Comparison of ENCODE assay signal across 17 mouse cellular contexts in genomic region chr5:144189327-144189726, GRCm38 (mm10). TPM values are rescaled to one million over a fixed set of nuclear protein-coding genes. Genes with fewer than 3 reads are reported as not detected.
A peak's percentile ranks its signal among the peaks of the same experiment; 100 is the strongest.
DNase-seq lines count a peak whose midpoint lies in the region; ATAC-seq lines count a peak whose summit lies in the region.
"Had no signal": no experiment of that assay in that cellular context is flagged by ENCODE, and none has a peak within 500 bp of the region (broad histone marks: within the 10 kb centered on the region; RNA-seq: fewer than 3 reads in every experiment).

No protein-coding gene starts in this region.

- DNase-seq in heart, adult 18-20 months: no peak
- no peak for DNase-seq in liver, embryonic 11.5 days (ENCODE audit: low spot score)
- DNase-seq in liver: no peak
- DNase-seq in urinary bladder, postnatal 36 days (ENCODE audit: low spot score in 2 of 2): no peak
- DNase-seq: cerebellum, adult 9-10 months; gastrocnemius, postnatal 10 days; right cerebral cortex, postnatal 14 days had no signal

- H3K4me2 ChIP-seq in heart, embryonic 15.5 days: peak overlapping the region; percentile 66
- peak overlapping the region; percentile 66 for H3K4me2 ChIP-seq in liver, embryonic 11.5 days
- no peak overlapping the region for H3K4me2 ChIP-seq in intestine, embryonic 16.5 days (ENCODE audit: low read depth, low read length)
- no peak overlapping the region for H3K4me2 ChIP-seq in stomach, embryonic 16.5 days (ENCODE audit: low read depth, low read length)

- no peak overlapping the region for H3K27ac ChIP-seq in heart, embryonic 15.5 days
- H3K27ac ChIP-seq in liver, embryonic 11.5 days (ENCODE audit: low read depth, low read length): no peak overlapping the region
- peak overlapping the region; percentile 15; the same call in 1 of the 2 replicates for H3K27ac ChIP-seq in intestine, embryonic 16.5 days (ENCODE audit: low read length)
- H3K27ac ChIP-seq in stomach, embryonic 16.5 days (ENCODE audit: low read length): 0 out of 2 replicates have a peak overlapping the region, but pooled peaks have one; percentile 26
- H3K27ac ChIP-seq: forebrain, embryonic 13.5 days; hindbrain, embryonic 15.5 days; left cerebral cortex, adult 2 months had no signal

- H3K4me3 ChIP-seq in heart, embryonic 15.5 days: no peak overlapping the region
- H3K4me3 ChIP-seq in liver, embryonic 11.5 days (ENCODE audit: low read depth, low read length): no peak overlapping the region
- H3K4me3 ChIP-seq in intestine, embryonic 16.5 days (ENCODE audit: low read length): no peak overlapping the region
- H3K4me3 ChIP-seq in stomach, embryonic 16.5 days (replicated peaks; ENCODE audit: low read length): no peak overlapping the region
- H3K4me3 ChIP-seq: left cerebral cortex, adult 2 months had no signal

- WGBS in heart, embryonic 15.5 days: 35% methylated on average over 7 of the region's 7 CpGs
- 62% methylated on average over 7 of the region's 7 CpGs for WGBS in liver, embryonic 11.5 days
- 69% methylated on average over 7 of the region's 7 CpGs for WGBS in intestine, embryonic 16.5 days
- 67% methylated on average over 7 of the region's 7 CpGs for WGBS in stomach, embryonic 16.5 days

- ATAC-seq in heart, embryonic 15.5 days (replicated peaks; ENCODE audit: insufficient number of reproducible peaks, insufficient read depth, low FRiP score, low read depth): no peak
- no peak for ATAC-seq in liver, embryonic 11.5 days (replicated peaks; ENCODE audit: low FRiP score)
- ATAC-seq in intestine, embryonic 16.5 days: peak; percentile 10; the same call in 1 of the 2 replicates
- ATAC-seq in stomach, embryonic 16.5 days (ENCODE audit: insufficient read depth, low FRiP score): no peak
- ATAC-seq: Patski had no signal

- no peak overlapping the region for H3K9ac ChIP-seq in heart, embryonic 15.5 days
- peak overlapping the region; percentile 22; the same call in 1 of the 2 replicates for H3K9ac ChIP-seq in liver, embryonic 11.5 days (ENCODE audit: low read depth, low read length)
- no peak overlapping the region for H3K9ac ChIP-seq in intestine, embryonic 16.5 days (ENCODE audit: low read depth, low read length)
- H3K9ac ChIP-seq in stomach, embryonic 16.5 days (ENCODE audit: low read length): no peak overlapping the region
- H3K9ac ChIP-seq: forebrain, embryonic 13.5 days; hindbrain, embryonic 15.5 days had no signal

- H3K36me3 ChIP-seq in heart, embryonic 15.5 days: peaks cover 7% of the 10 kb centered on the region; the same call in 1 of the 2 replicates
- H3K36me3 ChIP-seq in liver, embryonic 11.5 days (ENCODE audit: control insufficient read depth, insufficient read depth, low read length): peaks cover 4% of the 10 kb centered on the region; the same call in 1 of the 2 replicates
- peaks cover 5% of the 10 kb centered on the region; the same call in 1 of the 2 replicates for H3K36me3 ChIP-seq in intestine, embryonic 16.5 days (ENCODE audit: control insufficient read depth, insufficient read depth, low read length)
- no peaks in the 10 kb centered on the region; the same call in 1 of the 2 replicates for H3K36me3 ChIP-seq in stomach, embryonic 16.5 days (ENCODE audit: control insufficient read depth, insufficient read depth, low read length)

- H3K9me3 ChIP-seq in heart, embryonic 15.5 days (replicated peaks): no peaks in the 10 kb centered on the region
- no peaks in the 10 kb centered on the region for H3K9me3 ChIP-seq in liver, embryonic 11.5 days (ENCODE audit: control insufficient read depth, low read length)
- H3K9me3 ChIP-seq in intestine, embryonic 16.5 days (ENCODE audit: control insufficient read depth, low read length): no peaks in the 10 kb centered on the region
- no peaks in the 10 kb centered on the region for H3K9me3 ChIP-seq in stomach, embryonic 16.5 days (replicated peaks; ENCODE audit: control insufficient read depth, low read length)
- H3K9me3 ChIP-seq: forebrain, embryonic 13.5 days; hindbrain, embryonic 15.5 days had no signal

- H3K4me1 ChIP-seq in heart, embryonic 15.5 days (replicated peaks): peaks cover 22% of the 10 kb centered on the region
- peaks cover 16% of the 10 kb centered on the region for H3K4me1 ChIP-seq in liver, embryonic 11.5 days (replicated peaks; ENCODE audit: control insufficient read depth, insufficient read depth, low read length)
- H3K4me1 ChIP-seq in intestine, embryonic 16.5 days (ENCODE audit: control insufficient read depth, insufficient read depth, low read length): peaks cover 10% of the 10 kb centered on the region
- peaks cover 8% of the 10 kb centered on the region; the same call in 1 of the 2 replicates for H3K4me1 ChIP-seq in stomach, embryonic 16.5 days (ENCODE audit: control insufficient read depth, insufficient read depth, low read length)

- no peaks in the 10 kb centered on the region for H3K27me3 ChIP-seq in heart, embryonic 15.5 days
- no peaks in the 10 kb centered on the region for H3K27me3 ChIP-seq in liver, embryonic 11.5 days (replicated peaks; ENCODE audit: control insufficient read depth, insufficient read depth, low read length)
- no peaks in the 10 kb centered on the region for H3K27me3 ChIP-seq in intestine, embryonic 16.5 days (replicated peaks; ENCODE audit: control insufficient read depth, insufficient read depth, low read length)
- H3K27me3 ChIP-seq in stomach, embryonic 16.5 days (ENCODE audit: control insufficient read depth, insufficient read depth, low read length): no peaks in the 10 kb centered on the region
- H3K27me3 ChIP-seq: forebrain, embryonic 13.5 days; hindbrain, embryonic 15.5 days; Patski had no signal

RNA-seq across cellular contexts. Expression of gene Bhlha15, which starts 0.8 kb away (rescaled TPM):
- 0.09 and 0.24 TPM in 2 replicates for polyA plus RNA-seq in heart, embryonic 15.5 days (2015; fragmentation: Nextera tagmentation; extraction: Ambion mirVana)
- under 1 TPM in 1 of 2 experiments, not detected in 1; 0.07 TPM for total RNA-seq in heart, adult 18-20 months (2021)
- 1.3 and 1.6 TPM in 2 replicates for polyA plus RNA-seq in liver, embryonic 11.5 days (2014; fragmentation: Nextera tagmentation; extraction: Ambion mirVana)
- 10.2 and 13.0 TPM in 2 replicates for polyA plus RNA-seq in intestine, embryonic 16.5 days (2015; fragmentation: Nextera tagmentation; extraction: Ambion mirVana)
- polyA plus RNA-seq in stomach, embryonic 16.5 days (2015; fragmentation: Nextera tagmentation; extraction: Ambion mirVana): 21.3 and 23.0 TPM in 2 replicates
- total RNA-seq: heart, postnatal 10 days; midbrain, postnatal 0 days had no signal
- polyA plus RNA-seq: erythroblast, embryonic 14.5 days had no signal

RNA-seq across cellular contexts. Expression of gene Tecpr1, which starts 34.1 kb away (rescaled TPM):
- 13.9 and 19.5 TPM in 2 replicates for polyA plus RNA-seq in heart, embryonic 15.5 days (2015; fragmentation: Nextera tagmentation; extraction: Ambion mirVana)
- 10 to 100 TPM; 27.1 to 27.3 TPM for total RNA-seq in heart, adult 18-20 months (2021)
- polyA plus RNA-seq in liver, embryonic 11.5 days (2014; fragmentation: Nextera tagmentation; extraction: Ambion mirVana): 7.5 and 8.9 TPM in 2 replicates
- polyA plus RNA-seq in intestine, embryonic 16.5 days (2015; fragmentation: Nextera tagmentation; extraction: Ambion mirVana): 19.3 and 20.4 TPM in 2 replicates
- polyA plus RNA-seq in stomach, embryonic 16.5 days (2015; fragmentation: Nextera tagmentation; extraction: Ambion mirVana): 24.7 and 25.4 TPM in 2 replicates

RNA-seq across cellular contexts. Expression of gene Bri3, which starts 54.9 kb away (rescaled TPM):
- polyA plus RNA-seq in heart, embryonic 15.5 days (2015; fragmentation: Nextera tagmentation; extraction: Ambion mirVana): 153 and 183 TPM in 2 replicates
- 100 to 1,000 TPM; 149 to 160 TPM for total RNA-seq in heart, adult 18-20 months (2021)
- polyA plus RNA-seq in liver, embryonic 11.5 days (2014; fragmentation: Nextera tagmentation; extraction: Ambion mirVana): 59.2 and 61.0 TPM in 2 replicates
- polyA plus RNA-seq in intestine, embryonic 16.5 days (2015; fragmentation: Nextera tagmentation; extraction: Ambion mirVana): 111 and 142 TPM in 2 replicates
- 88.0 and 93.6 TPM in 2 replicates for polyA plus RNA-seq in stomach, embryonic 16.5 days (2015; fragmentation: Nextera tagmentation; extraction: Ambion mirVana)

Comparison
In these comparisons a context has a peak if more than half of its experiments do, and no peak if none do; other contexts are left out.
1. H3K27ac ChIP-seq: peak in intestine, embryonic 16.5 days (single experiment) and stomach, embryonic 16.5 days (single experiment); none in heart, embryonic 15.5 days (single experiment) and liver, embryonic 11.5 days (single experiment).
2. H3K4me2 ChIP-seq: peak in heart, embryonic 15.5 days (single experiment) and liver, embryonic 11.5 days (single experiment); none in intestine, embryonic 16.5 days (single experiment) and stomach, embryonic 16.5 days (single experiment).